Mouse (Mus musculus): Measurements from ENCODE around the gene Prkag2.
A peak's percentile ranks its signal among the peaks of the same experiment; 100 is the strongest.

Prkag2 gene

DNA sequence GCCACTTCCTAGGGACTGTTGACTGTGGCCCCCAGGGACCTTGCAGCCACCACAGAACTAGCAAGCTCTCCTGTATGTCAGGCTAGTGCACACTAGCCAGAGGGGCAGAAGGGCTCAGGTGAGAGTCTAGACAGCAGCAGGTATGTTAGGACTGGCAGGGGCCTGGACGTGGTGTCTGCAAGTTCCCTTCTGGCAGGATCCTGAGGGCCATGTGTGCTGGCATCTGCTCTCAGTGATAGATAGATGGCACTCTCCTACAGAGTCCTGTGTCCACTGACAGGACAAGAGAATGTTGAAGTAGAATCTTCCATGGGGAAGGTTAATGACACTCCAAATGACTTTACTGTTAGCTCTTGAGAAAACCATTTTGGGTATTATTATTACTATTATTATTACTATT is 52.8 kb downstream of the Prkag2 start:
- no peak for DNase-seq (ENCODE audit: low spot score in 2 of 2)

- no peak for DNase-seq (ENCODE audit: low spot score in 2 of 2)
Observed at GRCm38 (mm10) chr5:25046762-25047161, 53.7 kb downstream of the Prkag2 start.

DNA sequence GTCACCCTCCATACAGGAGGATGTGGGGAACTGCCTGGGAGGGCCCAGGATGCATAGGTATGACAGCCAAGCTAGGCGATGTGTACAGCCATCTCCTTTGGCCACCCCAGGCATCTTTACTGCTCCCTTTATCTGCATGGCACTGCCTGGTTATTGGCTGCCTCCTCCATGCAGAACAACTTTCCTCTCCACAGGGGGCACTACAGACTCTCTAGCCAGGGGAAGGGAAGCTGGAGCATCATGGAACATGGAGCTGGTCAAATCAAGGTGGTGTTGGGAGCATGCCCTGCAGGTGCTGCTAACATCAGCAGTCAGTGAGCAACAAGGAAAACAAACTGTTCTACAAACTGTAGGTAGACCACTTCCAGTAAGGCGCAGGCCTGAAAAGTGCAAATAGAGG is 56.4 kb downstream of the Prkag2 start:
- no peak for DNase-seq (ENCODE audit: low spot score in 2 of 2)

DNA sequence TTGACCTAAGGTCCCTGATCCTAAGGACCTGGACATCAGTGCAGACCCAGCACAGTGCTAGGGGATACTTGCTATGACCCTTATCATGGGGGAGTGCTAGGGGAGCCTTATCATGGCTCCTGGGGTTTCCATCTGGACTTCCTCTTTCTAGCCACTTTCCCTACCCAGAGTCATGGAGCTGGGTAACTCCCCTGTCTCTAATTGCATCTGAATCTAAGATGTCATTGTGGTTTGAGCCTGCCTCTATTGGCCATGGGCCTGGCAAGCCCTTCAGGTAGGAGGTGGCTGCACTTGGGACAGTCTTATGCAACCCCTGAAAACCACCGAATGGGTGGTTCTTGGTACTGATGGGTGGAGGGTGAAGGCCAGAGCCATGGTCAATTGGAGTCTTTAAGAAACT is 58.5 kb downstream of the Prkag2 start:
- DNase-seq (ENCODE audit: low spot score in 2 of 2), result no peak

- DNase-seq (ENCODE audit: low spot score in 2 of 2), result peak in 1 of 2 experiments; percentile 32
Observed at GRCm38 (mm10) chr5:25041307-25041706, 59.1 kb downstream of the Prkag2 start.

DNA sequence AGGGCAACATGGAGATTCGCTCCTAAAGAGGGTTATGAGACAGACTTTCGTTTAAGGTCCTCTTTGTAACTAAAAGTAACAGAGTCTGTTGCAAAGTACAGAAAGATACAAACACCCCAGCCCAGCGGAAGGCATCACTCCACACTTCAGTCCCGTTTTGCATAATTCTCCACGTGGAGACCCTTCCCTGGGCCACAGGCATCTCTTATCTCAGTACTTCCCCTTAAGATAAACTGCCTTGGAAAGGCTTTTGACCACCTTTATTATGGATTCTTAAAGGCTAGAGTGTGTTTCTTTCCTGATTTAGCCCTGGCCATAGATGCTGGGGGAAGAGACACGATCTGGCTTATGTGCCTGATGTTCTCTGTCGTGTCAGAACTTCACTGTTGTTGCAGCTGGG is 59.5 kb downstream of the Prkag2 start:
- DNase-seq (ENCODE audit: low spot score in 2 of 2), result no peak

DNA sequence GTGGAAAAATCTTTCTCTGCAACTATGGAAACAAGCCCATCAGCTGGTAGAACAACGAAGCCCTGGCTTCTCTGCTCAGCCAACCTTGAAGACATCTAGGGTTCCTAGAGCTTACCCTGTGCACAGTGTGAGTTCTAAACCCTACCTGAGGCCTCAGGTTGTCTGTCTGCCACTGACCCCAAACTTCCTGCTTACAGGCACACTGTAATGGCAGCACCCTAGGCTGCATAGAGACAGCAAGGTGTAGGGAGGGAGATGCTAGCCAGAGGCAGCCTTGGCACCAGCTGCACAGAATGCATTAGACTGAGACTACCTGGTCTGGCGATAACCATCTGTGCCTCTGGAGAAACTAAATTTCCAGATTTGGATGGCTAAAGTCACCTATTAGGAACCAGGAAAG is 61.6 kb downstream of the Prkag2 start:
- no peak for DNase-seq (ENCODE audit: low spot score in 2 of 2)

DNA sequence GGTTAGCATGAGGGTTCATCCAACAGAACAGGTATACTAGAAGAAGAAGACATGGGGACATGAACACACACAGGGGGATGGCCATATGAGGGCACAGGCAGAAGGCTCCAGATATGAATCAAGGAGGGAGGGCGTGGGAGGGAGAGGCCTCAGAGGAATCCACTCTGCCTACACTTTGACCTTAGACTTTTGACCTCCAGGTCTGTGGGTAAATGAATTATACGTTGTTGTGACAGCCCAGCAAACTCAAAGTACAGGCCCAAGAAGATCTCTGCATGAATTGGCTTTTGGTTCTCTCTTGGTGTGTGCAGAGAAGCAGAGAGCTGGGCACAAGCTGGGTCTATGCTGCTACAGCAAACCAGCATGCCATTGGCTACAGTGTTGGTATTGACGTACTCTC is 65.1 kb downstream of the Prkag2 start:
- DNase-seq (ENCODE audit: low spot score in 2 of 2), result no peak

GRCm38 (mm10) chr5:25031456-25031856 is 69.0 kb downstream of the Prkag2 start:
- DNase-seq (ENCODE audit: low spot score in 2 of 2), result no peak

DNA sequence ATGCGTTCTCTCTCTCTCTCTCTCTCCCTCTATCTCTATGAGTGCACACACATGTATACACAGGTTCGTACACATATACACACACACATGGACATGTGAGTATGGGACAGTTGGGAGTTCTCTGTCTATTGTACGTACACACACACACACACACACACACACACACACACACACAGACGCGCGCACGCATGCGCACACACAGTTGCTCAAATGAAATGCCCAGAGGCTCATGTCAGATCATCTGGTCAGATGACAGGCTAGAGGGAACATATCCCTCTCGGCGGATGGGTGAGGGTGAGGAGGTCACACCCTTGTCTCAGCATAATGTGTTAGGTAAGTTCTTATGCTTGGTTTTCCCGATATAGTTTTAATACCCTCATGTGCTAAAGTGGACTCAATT is 69.4 kb downstream of the Prkag2 start:
- DNase-seq (ENCODE audit: low spot score in 2 of 2), result no peak

- peak in 1 of 2 experiments; percentile 35 for DNase-seq (ENCODE audit: low spot score in 2 of 2)
Observed at GRCm38 (mm10) chr5:25030276-25030681, 70.2 kb downstream of the Prkag2 start.

DNA sequence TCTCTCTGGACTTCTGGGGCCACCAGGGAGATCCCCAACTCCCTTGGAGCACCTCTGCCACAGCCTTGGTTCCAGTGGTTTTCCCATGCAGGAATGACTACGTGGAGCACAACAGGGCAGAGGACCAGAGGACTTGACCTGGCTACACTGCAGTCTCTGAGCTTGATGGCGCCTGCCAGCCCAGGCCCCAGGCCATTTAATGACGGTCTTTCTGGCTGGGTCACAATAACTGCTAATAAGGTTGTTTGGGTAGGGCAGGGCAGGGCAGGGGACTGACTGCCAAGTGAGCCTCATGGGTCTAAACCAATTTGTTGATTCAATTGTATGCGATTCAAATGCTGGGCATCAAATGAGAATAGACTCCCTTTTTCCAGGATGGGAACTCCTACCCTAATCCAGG is 72.8 kb downstream of the Prkag2 start:
- no peak for DNase-seq (ENCODE audit: low spot score in 2 of 2)

DNA sequence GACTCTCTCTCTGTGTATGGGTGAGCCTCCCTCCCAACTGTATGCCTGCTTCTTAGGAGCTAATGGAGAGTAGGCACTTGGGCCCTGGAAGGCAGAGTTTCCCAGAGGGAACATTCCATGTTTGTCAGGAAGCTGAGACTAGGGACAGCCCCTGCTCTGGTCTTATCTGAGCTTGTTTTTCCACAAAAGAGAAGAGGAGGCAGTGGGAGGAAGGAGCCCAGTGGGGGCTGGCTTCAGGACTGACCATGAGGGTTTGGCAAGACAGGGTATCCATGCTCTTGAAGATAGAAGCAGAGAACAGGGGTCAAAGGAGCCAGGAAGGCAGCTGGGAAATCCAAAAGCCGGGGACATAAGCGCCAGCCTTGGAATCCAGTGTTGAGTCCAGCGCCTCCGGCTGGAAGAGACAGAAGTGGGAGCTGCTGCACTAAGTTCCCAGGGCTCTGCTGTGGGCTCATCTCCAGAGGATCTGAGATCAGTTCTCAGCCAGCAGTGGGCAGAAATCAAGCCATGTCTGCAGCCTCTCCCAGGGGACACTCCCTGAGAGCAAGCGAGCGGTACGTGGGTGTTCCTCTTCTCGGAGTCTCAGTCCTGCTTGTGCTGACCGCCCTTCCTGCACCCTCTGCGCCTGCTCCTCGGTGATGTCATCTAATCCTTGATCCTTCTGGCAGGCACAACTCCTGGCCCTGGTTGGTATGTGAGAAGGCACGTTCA is 75.0 kb downstream of the Prkag2 start:
- no peak for DNase-seq (ENCODE audit: low spot score in 2 of 2)

DNA sequence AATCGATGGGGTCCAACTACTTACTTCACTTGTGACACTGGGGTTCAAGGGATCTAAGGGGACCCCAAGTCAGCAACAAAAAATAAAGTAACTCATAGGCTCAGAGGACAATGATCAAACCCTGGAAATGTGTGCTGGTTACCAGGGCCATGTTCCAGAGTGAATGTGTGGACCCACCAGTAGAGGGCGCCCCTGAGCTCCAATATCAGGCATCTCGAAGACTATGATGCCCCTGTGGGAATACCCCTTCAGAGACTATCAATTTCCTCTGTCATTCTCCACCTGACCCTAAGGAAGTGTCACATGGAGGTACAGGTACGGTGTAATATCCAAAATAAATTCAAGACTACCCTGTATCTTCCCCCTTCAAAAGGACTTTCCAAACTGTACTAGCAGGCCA is 77.5 kb downstream of the Prkag2 start:
- DNase-seq (ENCODE audit: low spot score in 2 of 2), result peak; percentile 25 to 75

- DNase-seq (ENCODE audit: low spot score in 2 of 2), result no peak
Observed at GRCm38 (mm10) chr5:25019221-25019620, 81.2 kb downstream of the Prkag2 start.

DNA sequence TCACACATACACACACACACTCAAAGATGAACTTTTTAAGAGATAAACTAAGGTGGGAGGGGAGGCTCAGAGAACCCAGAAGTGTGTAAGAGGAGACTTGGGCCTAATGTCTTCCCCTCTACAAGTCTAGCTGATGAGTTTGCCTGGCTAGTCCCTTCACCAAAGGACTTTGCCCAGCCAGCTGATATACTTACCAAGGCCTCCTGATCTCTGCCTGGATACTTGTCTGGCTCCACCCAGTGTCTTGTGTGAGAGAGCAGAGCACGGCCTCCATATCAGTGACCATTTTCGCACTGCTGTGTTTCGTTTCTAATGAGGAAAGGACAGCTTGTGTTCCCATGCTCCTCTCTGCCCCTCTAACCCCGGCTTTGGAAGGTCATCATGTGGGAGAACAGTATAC is 88.3 kb downstream of the Prkag2 start:
- no peak for DNase-seq (ENCODE audit: low spot score in 2 of 2)

- peak; percentile 66 to 84 for DNase-seq (ENCODE audit: low spot score in 2 of 2)
Observed at GRCm38 (mm10) chr5:25011019-25011485, 89.4 kb downstream of the Prkag2 start.

DNA sequence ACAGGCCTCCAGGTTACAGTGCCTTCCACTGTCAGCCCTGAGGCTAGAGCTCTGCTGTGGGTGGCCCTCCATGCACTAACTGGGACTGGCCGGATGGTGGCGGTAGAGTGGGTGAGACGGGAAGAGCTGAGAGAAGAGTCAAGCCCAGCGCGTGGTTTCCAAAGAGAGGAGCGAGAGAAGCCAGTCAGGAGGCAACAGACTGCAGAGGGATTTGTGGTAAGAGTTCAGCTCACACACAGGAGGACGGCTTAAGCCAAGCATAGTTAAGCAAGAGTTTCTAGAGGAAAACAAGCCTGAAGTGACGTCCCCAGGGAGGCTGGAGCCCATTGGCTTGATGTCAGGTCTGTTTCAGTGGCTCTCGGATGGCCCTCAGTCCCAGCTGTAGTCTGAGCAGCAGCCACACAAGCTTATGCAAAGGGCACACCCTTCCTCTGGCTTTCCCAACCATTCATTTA is 90.0 kb downstream of the Prkag2 start:
- peak; percentile 69 to 91 for DNase-seq (ENCODE audit: low spot score in 2 of 2)

DNA sequence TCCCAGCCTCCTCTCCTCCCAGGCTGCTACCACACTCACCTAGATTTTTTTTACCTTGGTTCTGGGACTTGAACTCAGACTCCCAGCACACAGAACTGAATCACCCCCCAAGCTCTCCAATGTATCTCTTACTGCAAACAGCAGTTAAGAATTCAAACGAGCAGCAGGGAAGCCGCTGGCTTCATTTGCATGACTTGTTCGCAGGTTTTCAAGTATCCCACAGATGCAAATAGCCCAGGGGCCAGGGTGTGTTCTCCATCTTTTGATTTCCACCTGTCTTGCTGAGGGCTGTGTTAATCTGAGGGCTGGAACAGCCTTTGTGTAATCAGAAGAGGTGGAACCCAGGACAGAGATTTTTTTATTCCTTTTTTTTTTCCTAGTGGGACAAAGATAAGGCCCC is 90.7 kb downstream of the Prkag2 start:
- DNase-seq (ENCODE audit: low spot score in 2 of 2), result no peak

- no peak for DNase-seq (ENCODE audit: low spot score in 2 of 2)
Observed at GRCm38 (mm10) chr5:25008966-25009365, 91.5 kb downstream of the Prkag2 start.

DNA sequence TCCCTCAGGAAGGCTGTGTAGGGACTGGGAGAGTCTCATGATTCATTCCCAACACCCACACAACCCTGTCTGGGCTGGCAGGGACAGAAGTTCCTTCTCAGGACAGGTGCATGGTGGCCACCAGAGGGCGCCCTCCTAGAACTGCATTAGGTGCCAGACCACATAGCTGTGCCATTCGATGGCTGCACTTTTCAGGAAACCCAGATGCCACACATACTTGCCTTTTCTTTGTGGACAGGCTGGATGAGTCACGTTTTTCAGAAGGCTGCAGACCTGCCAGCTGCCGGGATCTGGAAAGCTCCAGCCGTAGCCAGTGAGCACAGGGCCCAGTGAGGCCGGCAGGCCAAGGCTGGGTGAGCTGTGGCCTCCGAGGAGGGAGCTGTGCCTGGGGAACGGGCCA is 93.6 kb downstream of the Prkag2 start:
- peak; percentile 50 to 87 for DNase-seq (ENCODE audit: low spot score in 2 of 2)

- DNase-seq (ENCODE audit: low spot score in 2 of 2), result no peak
Observed at GRCm38 (mm10) chr5:25005532-25006129, 94.8 kb downstream of the Prkag2 start.

- no peak for DNase-seq (ENCODE audit: low spot score in 2 of 2)
Observed at GRCm38 (mm10) chr5:25001391-25001794, 99.0 kb downstream of the Prkag2 start.

All from spleen, postnatal 10 days (tissue).